Mouse (Mus musculus) left cerebral cortex, postnatal 25 days (tissue): ENCODE data around the gene Iqca. TPM values are rescaled to one million over a fixed set of nuclear protein-coding genes. Genes with fewer than 3 reads are reported as not detected.

Source experiments
- DNase-seq, 2 experiments: peaks; one replicate each; pipeline ENCODE4 v3.0.0; 2022; ENCODE audit warnings: low spot score in 2 of 2, mixed read lengths in 1 of 2
- intact Hi-C: fragments of 180-260 bp; cut with DNase I; formaldehyde crosslinking; loops from one replicate; pipeline ENCODE4 v1.15.1; 2025
- total RNA-seq, 2 experiments: library from RNA; stranded (reverse); gene quantifications; 2 replicates each; pipeline ENCODE4 v1.2.3; 2021

Gene Iqca
- total RNA-seq, 2 experiments from 2014 or later, result 0.32 to 0.64 TPM

DNA sequence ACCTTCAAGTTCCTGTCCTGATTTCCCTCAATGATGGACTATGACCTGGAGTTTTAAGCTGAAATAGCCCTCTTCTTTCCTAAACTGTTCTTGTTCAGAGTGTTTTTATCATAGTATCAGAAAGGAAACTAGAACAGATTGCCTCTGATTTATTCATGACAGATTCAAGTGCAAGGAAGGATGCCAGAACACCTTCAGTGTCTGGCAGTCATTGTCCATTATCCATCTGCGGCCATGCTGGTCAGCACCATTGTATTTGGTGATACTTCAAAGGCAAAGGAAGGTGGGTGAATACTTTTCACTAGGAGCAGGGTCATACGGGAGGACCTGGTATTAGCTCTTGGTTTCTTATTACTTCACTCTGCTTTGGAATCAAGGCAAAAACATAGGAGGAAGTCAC lies 76.9 kb downstream of the Iqca start:
- intact Hi-C loops, result no loop called here
- DNase-seq, result no peak

DNA sequence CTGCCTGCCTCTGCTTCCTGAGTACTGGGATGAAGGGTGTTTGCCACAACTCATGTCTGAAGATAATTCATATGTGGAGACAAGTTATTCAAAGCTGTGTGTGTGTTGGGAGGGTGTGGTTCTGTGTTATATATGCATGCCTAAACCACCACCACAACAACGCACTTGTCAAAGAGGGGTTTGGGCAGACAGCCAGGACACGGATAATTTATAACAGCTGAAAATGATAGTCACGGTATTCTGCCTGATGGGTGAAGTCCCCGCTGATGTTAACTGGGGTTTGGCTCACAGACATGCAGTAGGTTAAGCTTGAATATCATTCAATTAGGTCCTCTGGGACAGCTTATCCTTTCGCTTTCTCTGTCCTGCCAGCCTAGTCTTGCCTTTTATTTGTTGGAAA lies 78.4 kb downstream of the Iqca start:
- intact Hi-C loops, result no loop called here
- DNase-seq, result no peak

DNA sequence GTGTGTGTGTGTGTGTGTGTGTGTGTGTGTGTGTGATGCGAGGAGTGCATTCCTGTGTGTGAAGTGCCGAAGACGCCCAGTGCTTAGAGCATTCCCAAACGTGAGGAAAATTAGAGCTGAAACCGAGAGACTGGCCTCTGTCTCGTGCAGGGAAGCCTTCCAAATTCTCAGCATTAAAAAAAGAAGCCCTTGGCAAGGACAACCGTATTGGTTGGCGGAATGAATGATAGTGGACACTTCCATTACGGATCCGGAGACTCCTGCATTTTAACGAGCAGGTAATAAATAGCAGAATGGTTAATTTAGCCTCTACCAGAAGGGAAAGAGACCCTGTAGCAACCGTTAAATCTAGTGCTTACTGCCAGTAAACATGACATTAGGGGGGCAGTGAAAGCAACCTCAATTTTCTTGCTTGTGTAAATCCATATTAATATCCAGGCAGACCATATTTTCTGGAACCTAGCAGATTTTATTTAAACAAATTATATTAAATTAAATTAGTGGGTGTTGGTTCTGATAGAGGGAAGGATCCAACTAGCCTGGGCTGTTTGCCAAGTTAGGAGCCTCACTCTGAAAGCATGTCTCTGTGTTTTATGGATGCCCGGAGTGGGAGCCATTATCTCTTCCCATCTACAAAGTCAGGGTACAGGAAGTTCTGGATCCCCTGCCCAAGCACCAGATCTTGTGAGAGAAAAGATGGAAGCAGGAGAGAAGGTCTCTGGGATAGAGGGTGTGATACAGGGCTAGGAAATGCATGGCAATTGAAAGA lies 81.2 kb downstream of the Iqca start:
- DNase-seq, result no peak
- intact Hi-C loops, result no loop called here

DNA sequence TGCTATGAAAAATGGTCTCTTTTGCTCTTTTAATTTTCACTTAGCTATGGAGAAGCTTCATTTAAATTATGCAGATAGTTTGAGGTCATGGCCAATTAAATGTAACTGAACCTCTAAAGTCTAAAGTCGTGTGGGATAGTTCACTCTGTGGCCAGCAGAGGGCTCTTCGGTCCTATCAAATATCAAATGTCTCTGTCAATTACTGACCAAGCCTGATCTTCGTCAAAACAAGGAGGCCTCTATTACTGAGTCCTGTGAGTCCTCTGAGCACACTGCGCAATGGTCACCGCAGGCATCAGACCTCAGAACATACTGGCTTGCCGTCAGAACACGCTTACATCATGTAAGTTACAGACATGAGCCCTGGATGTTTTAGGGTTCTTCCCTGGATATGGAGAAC lies 92.6 kb downstream of the Iqca start:
- DNase-seq, result peak; percentile 62 to 70
- intact Hi-C loops, result loop anchor here (1.0 to 5.0 kb wide), 3 partner anchors 144 to 897 kb away; no protein-coding TSS in a partner anchor

DNA sequence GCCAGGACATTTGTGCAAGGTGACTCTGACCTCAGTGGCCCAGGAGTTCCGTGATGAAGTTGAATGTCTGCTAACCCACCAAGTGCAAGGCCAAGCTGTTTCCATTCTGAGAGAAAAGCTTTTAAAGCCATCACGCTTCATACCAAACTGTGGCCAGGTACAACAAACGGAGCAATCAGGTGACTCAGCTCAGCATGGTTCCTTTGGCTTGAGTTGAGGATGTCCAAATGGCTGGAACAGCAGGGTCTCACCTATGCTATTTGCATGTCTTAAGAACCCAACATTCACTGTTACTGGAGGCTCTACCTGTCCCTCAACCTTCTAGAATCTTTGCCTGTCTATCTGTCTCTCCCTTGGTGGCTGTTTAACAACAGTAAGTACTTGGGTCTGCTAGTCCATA lies 93.1 kb downstream of the Iqca start:
- no peak for DNase-seq
- intact Hi-C loops, result loop anchor here (1.0 to 5.0 kb wide), 3 partner anchors 145 to 897 kb away; no protein-coding TSS in a partner anchor

DNA sequence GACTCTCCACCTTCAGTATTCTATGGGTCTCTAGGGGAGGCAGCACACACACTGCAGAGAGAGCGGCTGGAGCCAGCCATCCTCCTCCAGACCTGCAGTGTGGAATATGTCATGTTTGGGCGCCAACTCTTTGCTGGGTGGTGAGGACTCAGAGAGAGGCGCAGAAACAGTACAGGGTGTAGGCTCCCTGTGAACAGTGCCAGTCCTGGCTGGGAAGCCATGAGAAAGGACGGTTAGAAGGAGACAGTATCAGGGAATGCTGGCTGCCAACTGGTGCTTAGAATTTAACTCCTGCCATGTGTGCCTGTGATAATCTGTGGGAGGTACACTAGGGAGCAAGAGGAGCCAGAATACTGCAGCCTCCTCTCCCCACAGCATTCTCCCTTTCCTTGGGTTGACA lies 98.2 kb downstream of the Iqca start:
- peak; percentile 30 to 88 for DNase-seq
- intact Hi-C loops, result loop anchor here (5.0 to 10.0 kb wide), 3 partner anchors 220 to 410 kb away; no protein-coding TSS in a partner anchor

DNA sequence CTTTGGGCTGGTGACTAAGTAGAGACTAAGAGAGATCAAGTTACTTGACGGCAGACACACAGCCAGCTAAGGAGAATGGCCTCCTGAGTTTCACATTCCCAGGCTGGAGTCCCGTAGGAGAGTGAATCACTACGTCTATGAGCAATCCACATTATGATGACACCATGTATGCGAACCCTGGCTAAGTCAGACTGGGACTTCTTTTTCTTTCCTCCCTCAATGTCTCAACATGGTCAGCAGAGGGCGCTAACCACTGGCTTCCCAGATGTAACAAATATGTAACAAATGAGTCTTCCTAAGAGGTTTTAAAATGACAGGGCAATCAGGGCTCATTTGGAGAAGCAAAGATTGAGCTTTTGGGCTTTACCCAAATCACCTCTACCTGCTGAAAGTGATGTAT lies 101.9 kb downstream of the Iqca start:
- peak; percentile 57 to 74 for DNase-seq
- intact Hi-C loops, result loop anchor here (10.0 kb wide), 2 partner anchors 223 to 407 kb away; no protein-coding TSS in a partner anchor

DNA sequence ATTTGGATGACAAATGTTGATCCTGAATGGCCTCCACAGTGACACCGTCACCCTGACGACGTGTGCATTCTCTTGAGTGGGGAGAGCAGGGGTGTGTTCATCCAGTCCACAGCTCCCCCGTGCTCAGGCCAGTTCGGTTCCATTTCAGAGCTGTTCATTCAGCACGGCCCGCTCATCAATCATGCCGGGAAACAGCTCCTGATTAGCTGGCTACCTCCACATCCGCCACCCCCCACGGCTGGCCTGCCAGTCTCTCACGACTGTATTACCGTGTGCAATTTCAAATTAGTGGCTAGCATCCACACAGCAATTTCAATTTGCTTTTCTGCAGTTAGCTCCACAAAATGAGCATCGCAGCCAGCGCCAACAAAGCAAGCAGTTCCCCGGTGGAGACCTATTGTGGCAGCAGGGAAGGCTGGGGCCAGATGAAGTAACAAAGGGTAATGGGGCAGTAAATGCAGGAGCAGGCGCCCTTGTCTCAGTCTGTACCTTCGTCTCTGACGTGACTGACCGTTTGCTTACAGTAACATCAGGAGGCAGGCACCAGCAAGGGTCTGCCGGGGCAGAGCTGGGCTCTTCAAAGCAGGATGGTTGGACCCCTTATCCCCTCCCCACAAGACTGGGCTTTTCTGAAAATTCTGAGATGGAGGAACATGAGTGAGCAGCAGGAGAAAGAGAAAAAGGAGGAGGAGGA lies 103.0 kb downstream of the Iqca start:
- intact Hi-C loops, result loop anchor here (10.0 kb wide), 2 partner anchors 225 to 405 kb away; no protein-coding TSS in a partner anchor
- DNase-seq, result no peak

DNA sequence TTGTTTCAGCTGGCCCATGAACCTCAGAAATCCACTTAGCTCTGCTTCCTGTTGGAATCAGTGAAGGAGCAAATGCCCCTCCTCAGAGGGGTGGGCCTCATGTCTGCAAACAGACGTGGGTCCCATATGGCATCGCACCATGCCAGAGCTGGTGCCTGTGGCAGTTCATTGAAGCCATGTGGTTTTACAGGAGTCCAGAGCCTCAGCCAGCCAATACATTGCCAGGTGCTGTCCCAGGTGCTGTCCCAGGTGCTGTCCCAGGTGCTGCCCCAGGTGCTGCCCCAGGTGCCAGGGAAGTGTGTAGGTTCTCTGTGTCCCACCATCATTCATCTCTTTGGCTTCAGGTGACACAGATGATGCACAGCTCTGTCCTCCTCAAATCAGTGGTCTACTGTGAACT lies 124.9 kb downstream of the Iqca start:
- intact Hi-C loops, result no loop called here
- no peak for DNase-seq

DNA sequence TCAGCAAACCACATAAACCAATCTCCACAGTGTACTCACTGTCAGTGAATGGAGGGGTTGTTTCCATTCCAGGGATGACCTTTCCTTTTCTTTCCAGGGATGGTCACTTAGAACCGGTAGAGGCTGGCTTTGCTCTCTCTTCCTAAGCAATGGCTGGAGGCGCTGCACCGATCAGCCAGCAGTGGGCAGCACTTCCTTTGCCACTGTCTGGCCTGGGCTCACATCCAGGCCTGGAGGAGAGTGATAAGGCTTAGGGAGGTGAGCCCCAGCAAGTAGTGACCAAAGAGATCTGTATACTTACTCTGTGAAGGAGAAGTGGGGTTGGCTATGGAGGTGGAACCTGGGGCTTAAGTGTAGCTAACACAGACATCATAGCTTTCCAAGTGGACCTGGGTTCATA lies 126.3 kb downstream of the Iqca start:
- DNase-seq, result no peak
- intact Hi-C loops, result no loop called here

DNA sequence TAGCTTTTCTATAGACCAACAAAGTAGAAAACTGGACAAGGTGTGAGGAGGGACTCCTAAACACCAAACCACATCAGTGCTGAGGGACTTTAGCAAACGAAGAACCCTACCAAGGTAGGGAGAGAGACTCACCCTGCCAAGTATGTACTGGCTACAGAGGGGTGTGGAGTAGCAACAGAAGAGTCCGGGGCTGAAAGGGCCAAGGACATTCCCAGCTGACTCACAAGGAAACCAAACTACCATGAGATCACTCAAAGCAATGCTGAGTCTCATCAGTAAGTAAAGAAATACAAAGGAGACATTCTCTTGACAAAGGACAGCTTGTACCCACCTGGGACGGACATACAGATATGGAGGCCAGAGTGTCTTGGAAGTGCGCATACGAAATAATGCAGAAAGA lies 132.9 kb downstream of the Iqca start:
- intact Hi-C loops, result no loop called here

DNA sequence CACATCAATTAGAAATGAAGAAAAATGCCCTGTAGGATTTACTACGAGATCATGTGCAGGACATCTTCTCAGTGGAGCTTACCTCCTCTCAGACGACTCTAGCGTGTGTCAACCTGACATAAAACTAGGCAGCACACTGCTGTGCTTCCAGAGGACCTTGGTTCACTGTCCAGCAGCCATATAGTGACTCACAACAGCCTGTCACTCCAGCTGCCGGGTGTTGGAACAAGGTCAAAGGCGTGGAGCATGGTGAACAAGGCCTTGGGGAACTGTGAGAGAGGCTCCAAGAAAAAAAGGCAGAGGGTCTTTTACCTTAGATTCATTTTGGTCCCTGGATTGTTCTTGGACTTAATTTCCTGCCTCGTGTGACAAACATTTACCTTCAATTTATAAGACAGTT lies 135.1 kb downstream of the Iqca start:
- DNase-seq, result no peak
- intact Hi-C loops, result no loop called here

More for the DNA sequence above, 132.9 kb downstream of the Iqca start:
- DNase-seq, result no peak

DNA sequence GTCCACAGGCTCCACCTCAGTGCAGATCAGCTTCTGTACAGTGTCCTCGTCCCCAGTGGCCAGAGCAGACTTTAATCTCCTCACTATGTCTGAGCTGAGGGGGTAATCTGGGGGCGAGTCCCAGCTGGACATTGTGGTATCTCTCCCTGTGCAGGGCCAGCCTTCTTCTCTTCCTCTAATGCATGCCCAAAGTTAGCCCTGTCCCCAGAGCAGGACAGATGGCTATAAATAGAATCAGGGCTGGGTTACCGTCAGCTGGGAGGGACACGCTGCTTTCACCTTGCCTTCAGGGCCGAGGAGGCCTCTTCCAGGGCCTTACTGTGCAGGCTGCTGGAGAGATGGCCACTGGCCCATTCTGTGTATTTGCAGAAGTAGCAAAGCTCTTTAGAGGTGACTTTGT lies 138.8 kb downstream of the Iqca start, which contains the start of gene Asb18:
Gene Asb18, minus strand, starts transcription at position 221 of the 400 bp plus-strand sequence.
- DNase-seq, result no peak
- intact Hi-C loops, result no loop called here

DNA sequence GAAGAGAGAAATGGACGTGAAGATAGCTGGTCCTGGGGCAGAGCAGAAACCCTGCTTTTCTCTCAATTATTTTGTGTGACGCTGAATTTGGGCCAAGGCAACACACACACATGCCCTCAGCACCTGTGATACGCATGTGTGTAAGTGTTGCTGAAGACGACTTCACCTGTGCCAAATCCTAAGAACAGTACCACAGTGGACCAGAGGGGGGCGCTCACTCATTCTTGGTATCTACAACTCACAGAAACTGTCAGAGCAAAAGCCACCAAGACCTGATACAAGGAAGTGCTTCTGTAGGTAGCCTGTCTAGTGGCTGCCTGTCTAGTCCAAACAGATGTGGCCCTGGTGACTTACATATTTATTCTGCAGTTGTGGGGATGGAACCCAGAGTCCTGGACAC lies 139.9 kb downstream of the Iqca start:
- intact Hi-C loops, result no loop called here

DNA sequence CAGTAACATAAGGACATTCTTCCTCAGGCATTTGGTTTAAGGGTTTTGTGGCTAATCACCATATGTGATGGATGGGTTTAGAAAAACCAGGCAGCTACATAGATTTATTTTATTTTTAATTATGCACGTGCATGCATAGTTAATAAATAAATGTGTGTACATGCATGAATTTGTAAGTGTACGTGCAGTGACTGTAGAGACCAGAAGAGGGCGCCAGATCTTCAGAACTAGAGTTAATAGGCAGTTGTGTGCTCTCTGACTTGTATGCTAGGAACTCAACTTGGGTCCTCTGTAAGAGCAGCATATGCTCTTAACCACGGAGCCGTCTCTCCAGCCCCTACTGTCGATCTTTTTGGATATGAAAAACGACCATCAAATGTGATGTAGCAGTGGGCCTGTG lies 140.4 kb downstream of the Iqca start:
- intact Hi-C loops, result no loop called here
- DNase-seq, result no peak

More for the DNA sequence above, 139.9 kb downstream of the Iqca start:
- DNase-seq, result no peak

DNA sequence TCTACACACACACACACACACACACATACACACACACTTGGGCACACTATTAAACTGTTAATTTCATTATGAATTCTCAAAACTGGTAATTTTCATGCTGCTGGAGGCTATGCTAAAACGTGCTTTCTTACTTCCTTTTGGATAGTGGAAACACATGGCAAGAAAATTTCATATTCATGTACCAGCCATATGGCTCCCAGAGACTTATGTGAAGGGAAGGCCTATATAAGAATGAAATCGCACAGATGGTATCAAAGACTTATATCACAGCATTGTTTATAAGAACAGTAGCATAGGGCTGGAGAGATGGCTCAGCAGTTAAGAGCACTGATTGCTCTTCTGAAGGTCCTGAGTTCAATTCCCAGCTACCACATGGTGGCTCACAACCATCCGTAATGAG lies 141.0 kb downstream of the Iqca start:
- intact Hi-C loops, result no loop called here
- peak in 1 of 2 experiments; percentile 14 for DNase-seq

DNA sequence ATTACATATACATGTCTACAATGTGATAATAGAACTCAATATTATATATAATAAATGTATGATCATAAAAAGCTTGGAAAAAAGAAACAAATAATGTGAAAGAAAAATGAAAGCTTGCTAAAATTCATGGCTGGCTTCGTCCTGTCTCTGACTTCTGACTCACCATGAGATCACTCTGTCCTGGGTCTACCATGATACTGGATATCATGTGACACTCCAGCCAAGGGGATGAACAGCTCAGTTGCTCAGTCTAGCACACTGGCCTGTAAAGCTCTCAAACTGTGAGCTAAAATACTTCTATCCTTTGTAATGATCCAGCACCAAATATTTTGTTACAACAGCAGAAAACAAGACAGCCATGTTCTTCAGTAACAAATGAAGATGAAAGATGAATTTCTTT lies 143.1 kb downstream of the Iqca start:
- intact Hi-C loops, result no loop called here
- DNase-seq, result no peak

DNA sequence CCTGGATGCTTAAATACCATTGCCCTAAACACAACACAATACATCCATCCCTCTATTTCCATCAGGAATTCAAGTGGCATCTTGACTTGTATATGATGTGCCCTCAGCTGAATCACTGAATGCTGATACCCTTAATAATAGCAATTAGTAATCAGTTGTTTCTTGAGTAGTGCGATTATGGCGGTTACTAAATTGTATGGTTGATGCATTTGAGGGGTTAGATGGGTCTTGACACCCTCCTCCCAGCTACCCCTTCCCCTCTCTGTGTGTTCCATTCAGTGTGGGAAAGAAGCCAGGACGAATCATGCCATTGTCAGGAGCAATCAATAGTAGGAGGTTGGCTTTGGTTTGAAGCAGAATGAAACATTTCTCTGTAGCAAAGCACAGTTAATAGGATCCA lies 144.0 kb downstream of the Iqca start:
- DNase-seq, result no peak
- intact Hi-C loops, result no loop called here

DNA sequence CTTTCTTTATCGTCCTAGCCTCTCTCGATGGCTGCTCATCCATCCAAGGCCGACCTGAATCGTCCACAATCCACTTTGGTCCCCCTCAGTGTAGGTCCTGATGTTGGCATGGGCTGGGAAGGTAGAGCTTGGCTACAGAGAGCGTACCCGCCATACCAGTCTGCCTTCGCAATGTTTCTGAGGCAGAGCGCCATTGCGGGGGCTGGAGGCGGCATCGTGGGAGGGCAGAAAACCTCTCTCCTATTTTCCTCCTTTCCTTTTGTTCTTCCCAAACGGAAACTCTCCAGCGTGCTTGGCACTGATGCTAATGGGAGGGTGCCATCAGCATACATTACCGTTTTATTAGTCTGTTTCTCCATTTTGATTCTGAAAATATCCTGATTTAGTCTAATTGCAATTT lies 146.5 kb downstream of the Iqca start:
- intact Hi-C loops, result no loop called here
- DNase-seq, result peak; percentile 17 to 38

DNA sequence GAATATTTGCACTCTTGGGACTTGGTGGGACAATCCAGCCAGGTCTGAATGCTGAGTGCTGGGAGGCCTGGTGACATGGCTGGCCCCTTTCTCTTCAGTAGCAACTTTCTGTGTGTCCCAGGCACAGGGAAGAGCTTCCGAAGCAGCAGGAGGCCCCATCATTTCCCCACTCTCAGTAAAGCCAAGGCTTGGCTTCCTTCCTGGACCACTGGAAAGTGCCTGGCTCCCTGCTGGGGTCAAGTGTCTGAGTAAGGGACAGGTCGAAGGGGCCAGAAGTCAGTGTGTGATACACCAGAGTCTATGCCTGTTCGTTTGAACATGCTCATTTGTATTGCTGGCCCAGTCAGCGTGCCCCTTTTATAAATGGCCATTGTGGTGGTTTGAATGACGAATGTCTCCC lies 152.2 kb downstream of the Iqca start:
- intact Hi-C loops, result no loop called here
- no peak for DNase-seq

DNA sequence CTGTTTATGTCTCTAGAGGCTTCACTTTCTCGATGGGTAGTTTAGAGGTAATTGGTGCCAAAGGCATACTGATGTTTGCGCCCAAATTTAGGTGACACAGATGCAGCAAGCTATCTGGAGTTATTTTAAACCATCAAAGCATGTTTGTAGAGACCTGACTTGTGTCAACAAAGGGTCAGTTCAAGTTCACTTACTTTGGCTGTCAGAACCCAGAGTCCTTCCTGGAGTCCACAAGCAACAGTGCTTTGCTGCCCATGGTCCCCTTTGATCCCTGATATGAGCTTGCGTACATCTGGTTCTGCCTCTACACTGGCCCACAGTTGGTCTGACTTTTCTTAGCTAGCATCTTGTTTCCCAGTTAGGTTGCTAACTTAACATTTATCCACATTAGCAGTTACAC lies 153.3 kb downstream of the Iqca start:
- no peak for DNase-seq
- intact Hi-C loops, result no loop called here
